18 mouse cellular contexts compared by ENCODE assay signal in the genomic region with DNA sequence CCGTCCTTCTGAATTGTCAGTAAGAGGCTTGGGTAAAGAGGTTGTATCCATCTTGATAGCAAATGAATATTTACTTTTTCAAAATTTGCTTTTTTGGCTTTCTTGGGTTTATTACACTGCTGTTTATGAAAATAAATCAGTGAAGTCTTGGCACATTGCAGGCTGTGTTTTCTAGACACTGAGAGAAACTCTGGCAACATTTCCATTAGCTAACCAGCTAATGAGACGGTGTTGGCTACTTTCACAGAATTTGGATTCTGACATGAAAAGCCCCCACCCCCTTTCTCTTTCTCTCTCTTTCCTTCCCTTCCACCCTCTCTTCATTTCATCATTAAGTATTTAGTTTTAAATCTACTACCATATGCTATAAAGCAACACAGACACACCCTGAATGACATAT. TPM values are rescaled to one million over a fixed set of nuclear protein-coding genes. Genes with fewer than 3 reads are reported as not detected.
DNase-seq lines count a peak whose midpoint lies in the region; ATAC-seq and TF ChIP-seq lines count a peak whose summit lies in the region.
"Had no signal": no experiment of that assay in that cellular context is flagged by ENCODE, and none has a peak within 500 bp of the region (broad histone marks: within the 10 kb centered on the region; RNA-seq: fewer than 3 reads in every experiment).

No protein-coding gene starts in this region.

- DNase-seq in forebrain, postnatal 0 days, result peak; percentile 38
- no peak for DNase-seq in forebrain, embryonic 10.5 days (ENCODE audit: extremely low spot score, low spot score)
- peak; percentile 7 for DNase-seq in adipocyte (ENCODE audit: low spot score)
- peak; percentile 55 for DNase-seq in brain, embryonic 14.5 days (ENCODE audit: low read depth)
- DNase-seq in stomach, postnatal 0 days (ENCODE audit: low spot score), result no peak
- DNase-seq: adrenal gland, adult 8-10 months; adrenal gland, postnatal 14 days; adrenal gland, postnatal 36 days; cerebellum, adult 11 months; cerebellum, adult 2 months; cerebellum, adult 9-10 months; cerebellum, postnatal 10 days; cerebellum, postnatal 25 days had no signal

- TF ChIP-seq CTCF in forebrain, postnatal 0 days (IDR thresholded peaks at IDR 0.05; ENCODE audit: low read depth), result no peak
- no peak for TF ChIP-seq CTCF in brain, embryonic 14.5 days (IDR thresholded peaks at IDR 0.05; ENCODE audit: borderline replicate concordance, extremely low read depth, insufficient read depth, insufficient read length)
- TF ChIP-seq CTCF in stomach, postnatal 0 days (IDR thresholded peaks at IDR 0.05; ENCODE audit: low read depth), result no peak

- no peak overlapping the region for H3K9ac ChIP-seq in forebrain, embryonic 15.5 days (replicated peaks)
- no peak overlapping the region for H3K9ac ChIP-seq in forebrain, embryonic 13.5 days
- no peak overlapping the region for H3K9ac ChIP-seq in forebrain, postnatal 0 days
- no peak overlapping the region for H3K9ac ChIP-seq in stomach, postnatal 0 days (ENCODE audit: low read length)
- H3K9ac ChIP-seq: embryonic facial prominence, embryonic 12.5 days had no signal

- H3K4me2 ChIP-seq in forebrain, embryonic 15.5 days (replicated peaks), result no peak overlapping the region
- H3K4me2 ChIP-seq in forebrain, embryonic 13.5 days, result no peak overlapping the region
- H3K4me2 ChIP-seq in forebrain, postnatal 0 days (ENCODE audit: low read depth), result no peak overlapping the region
- no peak overlapping the region for H3K4me2 ChIP-seq in stomach, postnatal 0 days (replicated peaks; ENCODE audit: low read depth)
- H3K4me2 ChIP-seq: embryonic facial prominence, embryonic 12.5 days had no signal

- no peaks in the 10 kb centered on the region for H3K36me3 ChIP-seq in forebrain, embryonic 15.5 days
- H3K36me3 ChIP-seq in forebrain, embryonic 13.5 days (ENCODE audit: poor library complexity, severe bottlenecking), result no peaks in the 10 kb centered on the region
- no peaks in the 10 kb centered on the region for H3K36me3 ChIP-seq in forebrain, postnatal 0 days (ENCODE audit: insufficient read depth)
- H3K36me3 ChIP-seq in forebrain, embryonic 10.5 days (replicated peaks), result no peaks in the 10 kb centered on the region
- H3K36me3 ChIP-seq in stomach, postnatal 0 days (ENCODE audit: control insufficient read depth, insufficient read depth, low read length), result no peaks in the 10 kb centered on the region
- H3K36me3 ChIP-seq: embryonic facial prominence, embryonic 10.5 days; embryonic facial prominence, embryonic 12.5 days had no signal

- TF ChIP-seq POLR2A in brain, embryonic 14.5 days (IDR thresholded peaks at IDR 0.05; ENCODE audit: borderline replicate concordance, extremely low read depth, insufficient read depth, insufficient read length, poor library complexity, severe bottlenecking), result no peak

- H3K9me3 ChIP-seq in forebrain, embryonic 15.5 days, result no peaks in the 10 kb centered on the region
- H3K9me3 ChIP-seq in forebrain, embryonic 13.5 days (replicated peaks), result no peaks in the 10 kb centered on the region
- H3K9me3 ChIP-seq in forebrain, postnatal 0 days (ENCODE audit: low read length), result no peaks in the 10 kb centered on the region
- no peaks in the 10 kb centered on the region for H3K9me3 ChIP-seq in forebrain, embryonic 10.5 days
- no peaks in the 10 kb centered on the region for H3K9me3 ChIP-seq in stomach, postnatal 0 days (ENCODE audit: control insufficient read depth, low read length)
- H3K9me3 ChIP-seq: embryonic facial prominence, embryonic 10.5 days; embryonic facial prominence, embryonic 12.5 days had no signal

- 0 out of 2 replicates have a peak, but pooled peaks have one; percentile 26 for ATAC-seq in forebrain, embryonic 15.5 days (replicated peaks)
- ATAC-seq in forebrain, embryonic 13.5 days, result no peak; the same call in 1 of the 2 replicates
- ATAC-seq in forebrain, postnatal 0 days, result no peak
- no peak for ATAC-seq in stomach, postnatal 0 days (ENCODE audit: low FRiP score, low TSS enrichment)

- no peak for TF ChIP-seq EP300 in stomach, postnatal 0 days (optimal IDR thresholded peaks at IDR 0.05)

- WGBS in forebrain, embryonic 15.5 days, result 44% methylated on average over 2 of the region's 2 CpGs
- WGBS in forebrain, embryonic 13.5 days, result 66% methylated on average over 2 of the region's 2 CpGs
- 49% methylated on average over 2 of the region's 2 CpGs for WGBS in forebrain, postnatal 0 days
- WGBS in forebrain, embryonic 10.5 days, result 90% methylated on average over 2 of the region's 2 CpGs
- WGBS in stomach, postnatal 0 days, result 49% methylated on average over 2 of the region's 2 CpGs

- no peak overlapping the region for H3K4me3 ChIP-seq in forebrain, embryonic 15.5 days
- H3K4me3 ChIP-seq in forebrain, embryonic 13.5 days, result no peak overlapping the region
- no peak overlapping the region for H3K4me3 ChIP-seq in forebrain, postnatal 0 days (ENCODE audit: low read depth, low read length)
- no peak overlapping the region for H3K4me3 ChIP-seq in forebrain, embryonic 10.5 days
- H3K4me3 ChIP-seq in stomach, postnatal 0 days (ENCODE audit: low read depth, low read length), result no peak overlapping the region
- H3K4me3 ChIP-seq: embryonic facial prominence, embryonic 10.5 days; embryonic facial prominence, embryonic 12.5 days had no signal

- H3K4me1 ChIP-seq in forebrain, embryonic 15.5 days, result no peaks in the 10 kb centered on the region
- H3K4me1 ChIP-seq in forebrain, embryonic 13.5 days, result no peaks in the 10 kb centered on the region
- H3K4me1 ChIP-seq in forebrain, postnatal 0 days (ENCODE audit: insufficient read depth), result no peaks in the 10 kb centered on the region
- H3K4me1 ChIP-seq in forebrain, embryonic 10.5 days, result no peaks in the 10 kb centered on the region
- H3K4me1 ChIP-seq in stomach, postnatal 0 days (replicated peaks; ENCODE audit: control insufficient read depth, insufficient read depth), result no peaks in the 10 kb centered on the region
- H3K4me1 ChIP-seq: embryonic facial prominence, embryonic 10.5 days; embryonic facial prominence, embryonic 12.5 days had no signal

- no peaks in the 10 kb centered on the region for H3K27me3 ChIP-seq in forebrain, embryonic 15.5 days
- no peaks in the 10 kb centered on the region for H3K27me3 ChIP-seq in forebrain, embryonic 13.5 days
- H3K27me3 ChIP-seq in forebrain, postnatal 0 days (ENCODE audit: insufficient read depth, low read length), result no peaks in the 10 kb centered on the region
- H3K27me3 ChIP-seq in forebrain, embryonic 10.5 days (ENCODE audit: poor library complexity, severe bottlenecking), result no peaks in the 10 kb centered on the region
- H3K27me3 ChIP-seq in stomach, postnatal 0 days (ENCODE audit: control insufficient read depth, insufficient read depth, low read length), result no peaks in the 10 kb centered on the region
- H3K27me3 ChIP-seq: embryonic facial prominence, embryonic 12.5 days had no signal

- H3K27ac ChIP-seq in forebrain, embryonic 15.5 days (replicated peaks), result no peak overlapping the region
- no peak overlapping the region for H3K27ac ChIP-seq in forebrain, embryonic 13.5 days
- no peak overlapping the region for H3K27ac ChIP-seq in forebrain, postnatal 0 days (ENCODE audit: low read depth, low read length)
- no peak overlapping the region for H3K27ac ChIP-seq in forebrain, embryonic 10.5 days
- H3K27ac ChIP-seq in stomach, postnatal 0 days (replicated peaks), result no peak overlapping the region
- H3K27ac ChIP-seq: embryonic facial prominence, embryonic 10.5 days; embryonic facial prominence, embryonic 12.5 days had no signal

RNA-seq across cellular contexts. Expression of a gene that starts 34.1 kb away (rescaled TPM):
- 73.4 and 76.1 TPM in 2 replicates for polyA plus RNA-seq in forebrain, embryonic 15.5 days (2015; fragmentation: Nextera tagmentation; extraction: Ambion mirVana)
- polyA plus RNA-seq in forebrain, embryonic 13.5 days (2015; fragmentation: Nextera tagmentation; extraction: Ambion mirVana), result 52.4 and 53.8 TPM in 2 replicates
- total RNA-seq in forebrain, postnatal 0 days (2014; rRNA removed), result 116 and 127 TPM in 2 replicates
- 80.0 and 92.8 TPM in 2 replicates for polyA plus RNA-seq in forebrain, postnatal 0 days (2015; fragmentation: Nextera tagmentation; extraction: Ambion mirVana)
- 5.2 and 6.3 TPM in 2 replicates for polyA plus RNA-seq in forebrain, embryonic 10.5 days (2016; fragmentation: Nextera tagmentation; extraction: Ambion mirVana)
- 33.1 and 50.8 TPM in 2 replicates for polyA plus RNA-seq in brain, embryonic 14.5 days (2012; rRNA removed)
- polyA plus RNA-seq in stomach, postnatal 0 days (2015; fragmentation: Nextera tagmentation; extraction: Ambion mirVana), result 3.3 and 3.8 TPM in 2 replicates
- total RNA-seq: MEL had no signal

Comparison
In these comparisons a context has a peak if more than half of its experiments do, and no peak if none do; other contexts are left out.
1. DNase-seq: peak in forebrain, postnatal 0 days (single experiment), adipocyte (single experiment) and brain, embryonic 14.5 days (single experiment); none in forebrain, embryonic 10.5 days (single experiment) and stomach, postnatal 0 days (single experiment).